Mouse (Mus musculus): Measurements from ENCODE around the gene Col18a1. TPM values are rescaled to one million over a fixed set of nuclear protein-coding genes. Genes with fewer than 3 reads are reported as not detected.

Gene Col18a1
- polyA plus RNA-seq, 1 experiment: 402 TPM

GRCm38 (mm10) chr10:77029761-77030160 lies 136.6 kb downstream of the Col18a1 start:
- no peaks in the 10 kb centered on the region for H3K27me3 ChIP-seq (ENCODE audit: control insufficient read depth, insufficient read depth, insufficient read length)
- no peak overlapping the region for H3ac ChIP-seq (ENCODE audit: control insufficient read depth, insufficient read length)
- TF ChIP-seq SRF (IDR thresholded peaks at IDR 0.05; ENCODE audit: control insufficient read depth, insufficient read length, low read depth) (no peak), USF1 (IDR thresholded peaks at IDR 0.05; ENCODE audit: low read depth) (no peak), POLR2AphosphoS2 (IDR thresholded peaks at IDR 0.05; ENCODE audit: insufficient read length, low read depth) (no peak), POLR2A (IDR thresholded peaks at IDR 0.05; ENCODE audit: insufficient read length, low read depth) (no peak), MYOG (IDR thresholded peaks at IDR 0.05; ENCODE audit: control insufficient read depth in 1 of 3, insufficient read depth in 1 of 3, insufficient read length in 2 of 3, low read depth in 2 of 3) (no peak), TCF3 (IDR thresholded peaks at IDR 0.05; ENCODE audit: insufficient read length, low read depth) (no peak), TCF12 (IDR thresholded peaks at IDR 0.05; ENCODE audit: insufficient read depth, poor library complexity, severe bottlenecking) (no peak), MYOD1 (IDR thresholded peaks at IDR 0.05; ENCODE audit: control insufficient read depth in 1 of 3, insufficient read length in 2 of 3, low read depth in 2 of 3) (no peak), MAX (IDR thresholded peaks at IDR 0.05; ENCODE audit: low read depth) (no peak), CEBPB (IDR thresholded peaks at IDR 0.05; ENCODE audit: insufficient read depth, poor library complexity, severe bottlenecking) (no peak), REST (IDR thresholded peaks at IDR 0.05; ENCODE audit: insufficient read depth, insufficient read length) (no peak), E2F4 (IDR thresholded peaks at IDR 0.05; ENCODE audit: insufficient read depth) (no peak)
- H3K4me3 ChIP-seq: no peak overlapping the region
- H3K36me3 ChIP-seq (ENCODE audit: control insufficient read depth, insufficient read depth): no peaks in the 10 kb centered on the region
- H3K79me2 ChIP-seq (ENCODE audit: control insufficient read depth, insufficient read depth): peaks cover 3% of the 10 kb centered on the region
- H3K4me2 ChIP-seq (ENCODE audit: low read depth): no peak overlapping the region

GRCm38 (mm10) chr10:77028782-77029296 lies 137.5 kb downstream of the Col18a1 start:
- Histone ChIP-seq H3K27me3 (ENCODE audit: control insufficient read depth, insufficient read depth, insufficient read length) (no peaks in the 10 kb centered on the region), H3K4me2 (ENCODE audit: low read depth) (no peak overlapping the region), H3ac (ENCODE audit: control insufficient read depth, insufficient read length) (no peak overlapping the region), H3K79me2 (ENCODE audit: control insufficient read depth, insufficient read depth) (no peaks in the 10 kb centered on the region), H3K4me3 (no peak overlapping the region), H3K36me3 (ENCODE audit: control insufficient read depth, insufficient read depth) (no peaks in the 10 kb centered on the region)
- TF ChIP-seq E2F4 (IDR thresholded peaks at IDR 0.05; ENCODE audit: insufficient read depth) (no peak), POLR2A (IDR thresholded peaks at IDR 0.05; ENCODE audit: insufficient read length, low read depth) (no peak), POLR2AphosphoS2 (IDR thresholded peaks at IDR 0.05; ENCODE audit: insufficient read length, low read depth) (no peak), MYOG (IDR thresholded peaks at IDR 0.05; ENCODE audit: control insufficient read depth in 1 of 3, insufficient read depth in 1 of 3, insufficient read length in 2 of 3, low read depth in 2 of 3) (no peak), CEBPB (IDR thresholded peaks at IDR 0.05; ENCODE audit: insufficient read depth, poor library complexity, severe bottlenecking) (no peak), TCF3 (IDR thresholded peaks at IDR 0.05; ENCODE audit: insufficient read length, low read depth) (no peak), TCF12 (IDR thresholded peaks at IDR 0.05; ENCODE audit: insufficient read depth, poor library complexity, severe bottlenecking) (no peak), USF1 (IDR thresholded peaks at IDR 0.05; ENCODE audit: low read depth) (no peak), REST (IDR thresholded peaks at IDR 0.05; ENCODE audit: insufficient read depth, insufficient read length) (no peak), MYOD1 (IDR thresholded peaks at IDR 0.05; ENCODE audit: control insufficient read depth in 1 of 3, insufficient read length in 2 of 3, low read depth in 2 of 3) (no peak), MAX (IDR thresholded peaks at IDR 0.05; ENCODE audit: low read depth) (no peak), SRF (IDR thresholded peaks at IDR 0.05; ENCODE audit: control insufficient read depth, insufficient read length, low read depth) (no peak)

- Histone ChIP-seq H3K4me3 (no peak overlapping the region), H3K79me2 (ENCODE audit: control insufficient read depth, insufficient read depth) (no peaks in the 10 kb centered on the region), H3K4me2 (ENCODE audit: low read depth) (no peak overlapping the region), H3K27me3 (ENCODE audit: control insufficient read depth, insufficient read depth, insufficient read length) (no peaks in the 10 kb centered on the region), H3K36me3 (ENCODE audit: control insufficient read depth, insufficient read depth) (no peaks in the 10 kb centered on the region), H3ac (ENCODE audit: control insufficient read depth, insufficient read length) (no peak overlapping the region)
- TF ChIP-seq CEBPB (IDR thresholded peaks at IDR 0.05; ENCODE audit: insufficient read depth, poor library complexity, severe bottlenecking): no peak
- no peak for TF ChIP-seq TCF12 (IDR thresholded peaks at IDR 0.05; ENCODE audit: insufficient read depth, poor library complexity, severe bottlenecking)
- no peak for TF ChIP-seq POLR2AphosphoS2 (IDR thresholded peaks at IDR 0.05; ENCODE audit: insufficient read length, low read depth)
- TF ChIP-seq SRF (IDR thresholded peaks at IDR 0.05; ENCODE audit: control insufficient read depth, insufficient read length, low read depth): no peak
- no peak for TF ChIP-seq POLR2A (IDR thresholded peaks at IDR 0.05; ENCODE audit: insufficient read length, low read depth)
- no peak for TF ChIP-seq E2F4 (IDR thresholded peaks at IDR 0.05; ENCODE audit: insufficient read depth)
- no peak for TF ChIP-seq TCF3 (IDR thresholded peaks at IDR 0.05; ENCODE audit: insufficient read length, low read depth)
- TF ChIP-seq USF1 (IDR thresholded peaks at IDR 0.05; ENCODE audit: low read depth): no peak
- no peak for TF ChIP-seq REST (IDR thresholded peaks at IDR 0.05; ENCODE audit: insufficient read depth, insufficient read length)
- TF ChIP-seq MYOG (IDR thresholded peaks at IDR 0.05; ENCODE audit: control insufficient read depth in 1 of 3, insufficient read depth in 1 of 3, insufficient read length in 2 of 3, low read depth in 2 of 3): no peak
- no peak for TF ChIP-seq MAX (IDR thresholded peaks at IDR 0.05; ENCODE audit: low read depth)
These were observed 139.4 kb downstream of the Col18a1 start for GRCm38 (mm10) chr10:77026944-77027343.

GRCm38 (mm10) chr10:77024231-77024630 lies 142.1 kb downstream of the Col18a1 start:
- no peak overlapping the region for H3ac ChIP-seq (ENCODE audit: control insufficient read depth, insufficient read length)
- no peaks in the 10 kb centered on the region for H3K27me3 ChIP-seq (ENCODE audit: control insufficient read depth, insufficient read depth, insufficient read length)
- no peak overlapping the region for H3K4me3 ChIP-seq
- no peak overlapping the region for H3K4me2 ChIP-seq (ENCODE audit: low read depth)
- H3K36me3 ChIP-seq (ENCODE audit: control insufficient read depth, insufficient read depth): no peaks in the 10 kb centered on the region
- TF ChIP-seq CEBPB (IDR thresholded peaks at IDR 0.05; ENCODE audit: insufficient read depth, poor library complexity, severe bottlenecking) (no peak), MAX (IDR thresholded peaks at IDR 0.05; ENCODE audit: low read depth) (no peak), MYOG (IDR thresholded peaks at IDR 0.05; ENCODE audit: control insufficient read depth in 1 of 3, insufficient read depth in 1 of 3, insufficient read length in 2 of 3, low read depth in 2 of 3) (no peak), SRF (IDR thresholded peaks at IDR 0.05; ENCODE audit: control insufficient read depth, insufficient read length, low read depth) (no peak), E2F4 (IDR thresholded peaks at IDR 0.05; ENCODE audit: insufficient read depth) (no peak), POLR2AphosphoS2 (IDR thresholded peaks at IDR 0.05; ENCODE audit: insufficient read length, low read depth) (no peak), REST (IDR thresholded peaks at IDR 0.05; ENCODE audit: insufficient read depth, insufficient read length) (no peak), TCF12 (IDR thresholded peaks at IDR 0.05; ENCODE audit: insufficient read depth, poor library complexity, severe bottlenecking) (no peak), MYOD1 (IDR thresholded peaks at IDR 0.05; ENCODE audit: control insufficient read depth in 1 of 3, insufficient read length in 2 of 3, low read depth in 2 of 3) (no peak), TCF3 (IDR thresholded peaks at IDR 0.05; ENCODE audit: insufficient read length, low read depth) (no peak), USF1 (IDR thresholded peaks at IDR 0.05; ENCODE audit: low read depth) (no peak), POLR2A (IDR thresholded peaks at IDR 0.05; ENCODE audit: insufficient read length, low read depth) (no peak)
- no peaks in the 10 kb centered on the region for H3K79me2 ChIP-seq (ENCODE audit: control insufficient read depth, insufficient read depth)

Data from myocyte (in vitro differentiated cells).